Mouse (Mus musculus) neural tube, embryonic 13.5 days (tissue): ENCODE measurements around the gene Cops3. TPM values are rescaled to one million over a fixed set of nuclear protein-coding genes. Genes with fewer than 3 reads are reported as not detected.

ENCODE experiments used
- ATAC-seq: fragments of 200-750 bp; cut with Nextera tagmentation; 2 replicates; pipeline ENCODE4 v1.8.0; 2017; ENCODE audit warnings: low read depth, mild to moderate bottlenecking, moderate TSS enrichment, moderate library complexity
- H3K27ac ChIP-seq: fragments of 300-500 bp; sonication (generic); replicated peaks from 2 replicates; pipeline ENCODE4 v1.5.1; 2015; ENCODE audit warnings: moderate library complexity, mild to moderate bottlenecking, inconsistent platforms
- H3K27me3 ChIP-seq: fragments of 300-500 bp; sonication (generic); 2 replicates; pipeline ENCODE4 v1.6.1; 2015; ENCODE audit warnings: mild to moderate bottlenecking, inconsistent platforms
- H3K36me3 ChIP-seq: fragments of 300-500 bp; sonication (generic); 2 replicates; pipeline ENCODE4 v1.6.1; 2015; ENCODE audit warnings: mild to moderate bottlenecking, inconsistent platforms
- H3K4me1 ChIP-seq: fragments of 300-500 bp; sonication (generic); replicated peaks from 2 replicates; pipeline ENCODE4 v1.6.1; 2015; ENCODE audit warnings: inconsistent platforms
- H3K4me2 ChIP-seq: fragments of 300-500 bp; sonication (generic); 2 replicates; pipeline ENCODE4 v1.6.1; 2015; ENCODE audit warnings: inconsistent platforms, mild to moderate bottlenecking, moderate library complexity
- H3K4me3 ChIP-seq: fragments of 300-500 bp; sonication (generic); 2 replicates; pipeline ENCODE4 v1.5.1; 2015; ENCODE audit warnings: mild to moderate bottlenecking, inconsistent platforms
- H3K9ac ChIP-seq: fragments of 300-500 bp; sonication (generic); 2 replicates; pipeline ENCODE4 v1.6.1; 2015; ENCODE audit warnings: moderate library complexity, mild to moderate bottlenecking, inconsistent platforms
- H3K9me3 ChIP-seq: fragments of 300-500 bp; sonication (generic); 2 replicates; pipeline ENCODE4 v1.6.1; 2016; ENCODE audit warnings: inconsistent platforms
- WGBS: fragments of 180-500 bp; shearing (Covaris S2); methylation state at CpG from one replicate; pipeline ENCODE4 v1.1.7; 2015; 5-methylcytosine and 5-hydroxymethylcytosine counted together
- polyA plus RNA-seq: library from polyadenylated mRNA; unstranded; fragments of >200 nt; fragmentation: Nextera tagmentation; extraction: Ambion mirVana; gene quantifications from 2 replicates; pipeline ENCODE4 v1.2.1, GENCODE M21; 2015

The Cops3 gene
- polyA plus RNA-seq, 1 experiment from 2014 or later: 219 TPM

DNA sequence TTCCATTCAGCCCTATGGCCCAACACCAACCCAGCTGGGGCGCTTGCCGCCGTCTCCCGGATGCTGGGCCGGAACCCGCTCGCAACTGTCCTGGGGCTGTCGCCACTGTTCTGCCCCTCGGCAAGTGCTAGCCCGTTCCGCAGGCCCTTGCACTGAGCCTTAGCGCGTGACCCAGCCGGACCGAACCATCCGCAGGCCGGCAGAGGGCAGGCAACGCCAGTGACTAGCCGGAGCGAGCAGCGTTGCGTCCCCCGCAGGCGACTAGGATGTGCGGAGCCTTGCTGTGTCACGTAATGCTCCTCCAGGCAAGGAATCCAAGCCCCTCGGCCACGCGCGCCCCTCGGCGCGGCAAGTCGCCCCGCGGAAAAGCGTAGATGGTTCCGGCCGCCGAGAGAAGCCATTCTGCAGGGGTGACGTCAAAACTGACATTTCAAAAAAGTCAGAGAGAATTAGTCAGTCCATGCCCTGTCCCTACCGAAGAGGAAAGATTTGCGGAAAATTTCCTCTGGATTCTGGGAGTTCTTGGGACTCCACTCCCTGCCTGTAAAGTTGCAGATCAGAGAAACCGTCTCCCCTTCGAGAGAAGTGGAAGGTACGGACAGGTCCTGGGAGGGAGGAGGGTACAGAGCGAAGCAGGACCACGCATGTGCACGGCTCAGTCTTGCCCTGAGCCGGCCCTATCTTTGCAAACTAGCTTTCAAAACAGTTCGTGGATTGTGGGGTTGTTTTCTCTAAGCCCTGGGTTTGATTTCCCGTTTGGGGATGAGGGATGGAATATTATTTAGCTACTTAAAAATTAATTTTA lies 29.8 kb downstream of the Cops3 start, which contains the start of gene Flcn:
Gene Flcn (minus strand): TSS at position 347 of the 805 bp plus-strand sequence.
- H3K4me1 ChIP-seq: peaks cover 20% of the 10 kb centered on the region
- no peaks in the 10 kb centered on the region for H3K9me3 ChIP-seq
- H3K4me3 ChIP-seq: peak within 1 kb of the TSS; percentile 63
- peaks cover 30% of the 10 kb centered on the region for H3K36me3 ChIP-seq
- under 1% methylated on average over 52 of the region's 52 CpGs for WGBS
- H3K27me3 ChIP-seq: no peaks in the 10 kb centered on the region
- H3K4me2 ChIP-seq: peak within 1 kb of the TSS; percentile 84
- H3K9ac ChIP-seq: peak within 1 kb of the TSS; percentile 88
- H3K27ac ChIP-seq: peak within 1 kb of the TSS; percentile 98
- peak; percentile 98 for ATAC-seq

DNA sequence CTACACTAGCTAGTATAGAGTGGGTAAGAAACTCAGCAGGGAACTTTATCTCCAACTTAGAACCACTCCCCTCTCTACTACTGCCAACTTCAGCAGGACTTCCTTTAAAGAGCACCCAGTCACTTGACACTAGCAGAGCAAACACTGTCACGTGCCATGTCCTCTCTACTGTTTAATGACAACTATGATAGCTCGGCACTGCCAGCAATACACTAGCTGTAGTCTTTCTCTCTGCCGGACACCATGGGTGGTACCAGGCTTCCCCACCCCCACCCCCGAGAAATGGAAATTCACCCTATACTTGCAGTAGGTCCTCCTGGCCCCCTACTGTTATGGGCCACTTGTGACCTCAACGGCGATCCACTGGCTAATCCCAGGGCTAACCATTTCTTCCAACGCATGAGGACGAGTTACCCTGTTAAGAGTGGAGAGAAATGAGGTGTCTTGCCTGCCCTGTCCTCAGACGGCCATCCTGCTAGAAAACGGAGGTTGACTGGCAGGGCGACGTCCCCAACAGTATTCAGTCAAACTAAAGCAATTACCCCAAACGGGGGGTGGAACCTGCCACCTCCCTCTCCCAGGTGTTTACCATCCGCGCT lies 30.5 kb downstream of the Cops3 start:
- under 1% methylated on average over 15 of the region's 15 CpGs for WGBS
- Histone ChIP-seq H3K9me3 (no peaks in the 10 kb centered on the region), H3K27ac (peak overlapping the region; percentile 98), H3K36me3 (peaks cover 37% of the 10 kb centered on the region), H3K4me2 (peak overlapping the region; percentile 84), H3K4me1 (peaks cover 20% of the 10 kb centered on the region), H3K27me3 (no peaks in the 10 kb centered on the region), H3K9ac (peak overlapping the region; percentile 88), H3K4me3 (peak overlapping the region; percentile 63)
- peak; percentile 6 for ATAC-seq

DNA sequence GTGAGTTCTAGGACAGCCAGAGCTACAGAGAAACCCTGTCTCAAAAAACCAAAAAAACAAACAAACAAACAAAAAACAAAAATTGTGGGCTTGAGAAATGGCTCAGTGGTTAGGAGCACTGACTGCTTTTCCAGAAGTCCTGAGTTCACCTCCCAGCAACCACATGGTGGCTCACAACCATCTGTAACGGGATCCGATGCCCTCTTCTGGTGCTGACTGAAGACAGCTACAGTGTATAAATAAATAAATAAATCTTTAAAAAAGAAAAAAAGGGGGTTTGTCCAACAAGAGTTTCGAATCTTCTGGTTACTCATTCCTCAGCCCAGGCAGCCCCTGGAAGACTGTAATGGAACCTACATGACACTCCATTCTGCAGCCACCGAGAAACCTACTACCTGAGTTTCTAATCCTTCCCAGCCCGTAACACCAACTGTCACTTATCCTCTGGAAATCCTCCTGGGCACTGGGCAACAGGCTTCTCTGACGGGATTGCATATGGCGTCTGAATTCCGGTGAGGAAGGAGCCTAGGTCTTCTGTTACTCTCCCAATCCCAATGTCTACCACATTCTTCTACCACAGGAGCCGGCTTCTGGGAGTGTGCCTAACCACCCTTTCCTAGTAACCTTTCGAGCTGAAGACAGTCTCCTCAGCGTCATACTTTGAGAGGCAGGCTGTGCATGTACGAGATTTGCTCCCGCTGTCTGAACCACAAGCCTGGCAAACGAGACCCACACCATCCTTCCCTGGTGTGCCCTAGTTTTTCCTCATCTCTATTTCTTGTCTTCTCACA lies 31.3 kb downstream of the Cops3 start:
- WGBS: 71% methylated on average over 14 of the region's 14 CpGs
- peaks cover 45% of the 10 kb centered on the region for H3K36me3 ChIP-seq
- no peak for ATAC-seq
- peaks cover 20% of the 10 kb centered on the region for H3K4me1 ChIP-seq
- H3K27me3 ChIP-seq: no peaks in the 10 kb centered on the region
- H3K4me3 ChIP-seq: peak overlapping the region; percentile 63
- H3K4me2 ChIP-seq: peak overlapping the region; percentile 84
- H3K9ac ChIP-seq: peak overlapping the region; percentile 88
- H3K9me3 ChIP-seq: no peaks in the 10 kb centered on the region
- no peak overlapping the region for H3K27ac ChIP-seq

DNA sequence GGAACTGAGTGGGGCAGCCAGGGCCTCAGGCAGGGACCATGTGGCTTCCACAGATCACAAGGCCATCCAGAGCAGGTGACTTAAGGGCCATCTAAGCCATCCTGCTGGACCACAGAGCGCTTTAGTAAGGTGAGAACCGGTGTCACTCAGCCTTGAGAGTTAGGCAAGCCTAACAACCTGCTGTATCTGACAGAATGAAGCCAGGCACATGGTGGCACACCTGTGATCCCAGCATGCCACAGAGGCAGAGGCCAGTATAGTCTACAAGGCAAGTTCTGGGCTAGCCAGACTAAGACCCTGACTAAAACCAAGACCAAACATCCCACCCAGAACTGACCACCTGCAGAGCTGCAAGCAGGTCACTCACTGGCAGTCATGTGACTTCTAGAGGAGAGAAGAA lies 34.0 kb downstream of the Cops3 start:
- Histone ChIP-seq H3K9me3 (no peaks in the 10 kb centered on the region), H3K4me3 (no peak overlapping the region), H3K27ac (no peak overlapping the region), H3K27me3 (no peaks in the 10 kb centered on the region), H3K4me1 (peaks cover 17% of the 10 kb centered on the region), H3K9ac (no peak overlapping the region), H3K36me3 (peaks cover 72% of the 10 kb centered on the region), H3K4me2 (no peak overlapping the region)
- WGBS: 92% methylated on average over 2 of the region's 2 CpGs
- ATAC-seq: no peak

DNA sequence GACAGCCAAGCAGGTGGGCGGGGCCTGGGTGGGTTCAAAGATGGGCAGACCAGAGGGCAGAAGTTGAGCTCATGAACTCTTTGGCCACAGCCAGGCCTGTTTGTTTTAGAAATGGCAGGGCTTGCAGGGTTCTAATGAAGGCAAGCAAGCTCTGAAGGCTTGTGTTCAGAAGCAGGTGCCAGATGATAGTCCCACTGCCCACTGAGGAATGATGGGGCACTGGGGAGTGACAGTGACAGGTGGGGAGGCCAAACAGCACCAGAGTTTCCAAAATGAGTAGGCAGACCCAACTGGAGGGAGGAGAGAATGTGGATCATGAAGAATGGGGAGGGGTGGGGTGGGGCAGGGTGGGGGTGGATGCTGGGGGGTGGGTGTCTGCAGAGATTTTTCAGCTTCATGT lies 34.4 kb downstream of the Cops3 start:
- Histone ChIP-seq H3K4me2 (no peak overlapping the region), H3K4me1 (peaks cover 15% of the 10 kb centered on the region), H3K36me3 (peaks cover 76% of the 10 kb centered on the region), H3K9me3 (no peaks in the 10 kb centered on the region), H3K27ac (no peak overlapping the region), H3K4me3 (no peak overlapping the region), H3K27me3 (no peaks in the 10 kb centered on the region), H3K9ac (no peak overlapping the region)
- 93% methylated on average over 1 of the region's 1 CpGs for WGBS
- ATAC-seq: no peak

DNA sequence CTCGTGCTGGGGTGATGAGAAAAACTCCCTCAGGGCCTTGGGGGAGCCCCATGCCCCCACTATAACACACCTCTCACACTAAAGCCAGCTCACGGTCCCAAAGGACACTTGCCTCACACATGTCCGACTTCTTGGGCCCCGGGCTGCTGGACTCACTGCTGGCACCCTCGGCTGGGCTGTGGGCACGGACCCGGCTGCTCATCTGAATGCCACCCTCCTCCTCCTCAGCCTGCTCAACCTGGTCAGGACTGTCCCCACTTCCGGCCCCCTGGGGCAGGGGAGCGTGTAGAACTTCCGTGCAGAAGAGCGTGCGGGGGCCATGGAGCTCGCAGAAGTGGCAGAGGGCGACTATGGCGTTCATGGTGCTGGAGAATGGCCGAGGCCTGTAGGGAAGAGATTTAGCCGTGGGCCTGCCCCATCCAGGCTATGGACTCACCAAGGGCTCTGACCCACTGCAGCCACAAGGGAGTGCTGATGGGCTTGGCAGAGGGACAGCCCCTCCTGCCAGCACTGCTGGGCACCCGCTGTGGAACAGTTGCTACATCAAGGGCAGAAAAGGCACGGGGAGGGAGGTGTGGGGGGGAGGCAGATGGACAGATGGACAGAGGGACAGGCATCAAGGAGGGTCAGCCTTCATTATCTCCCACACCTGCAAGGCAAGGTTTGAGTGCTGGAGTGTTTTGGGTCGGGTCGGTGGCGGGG lies 35.1 kb downstream of the Cops3 start:
- Histone ChIP-seq H3K4me2 (no peak overlapping the region), H3K27ac (no peak overlapping the region), H3K9me3 (no peaks in the 10 kb centered on the region), H3K9ac (no peak overlapping the region), H3K4me3 (no peak overlapping the region), H3K36me3 (peaks cover 83% of the 10 kb centered on the region), H3K27me3 (no peaks in the 10 kb centered on the region), H3K4me1 (peaks cover 15% of the 10 kb centered on the region)
- no peak for ATAC-seq
- 96% methylated on average over 22 of the region's 22 CpGs for WGBS

DNA sequence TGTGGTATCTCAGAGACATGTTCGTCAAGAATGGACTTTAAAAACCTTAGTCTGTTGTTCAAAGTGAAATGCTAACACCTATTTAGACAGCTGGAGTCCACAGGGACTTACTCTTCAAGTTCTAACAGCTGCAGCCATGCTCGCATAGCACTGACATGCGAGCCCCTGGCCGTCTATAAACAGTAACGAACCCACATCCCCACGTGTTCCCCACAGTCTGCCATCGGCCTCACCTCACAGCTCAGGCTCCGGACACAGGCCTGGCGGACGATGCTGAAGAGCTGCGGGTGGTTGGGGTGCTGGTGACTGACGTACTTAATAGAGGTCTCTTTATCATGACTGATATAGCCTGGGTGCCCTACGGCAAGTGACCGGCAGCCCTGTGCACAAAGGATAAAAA lies 36.1 kb downstream of the Cops3 start:
- H3K27ac ChIP-seq: no peak overlapping the region
- no peak for ATAC-seq
- WGBS: 89% methylated on average over 14 of the region's 14 CpGs

DNA sequence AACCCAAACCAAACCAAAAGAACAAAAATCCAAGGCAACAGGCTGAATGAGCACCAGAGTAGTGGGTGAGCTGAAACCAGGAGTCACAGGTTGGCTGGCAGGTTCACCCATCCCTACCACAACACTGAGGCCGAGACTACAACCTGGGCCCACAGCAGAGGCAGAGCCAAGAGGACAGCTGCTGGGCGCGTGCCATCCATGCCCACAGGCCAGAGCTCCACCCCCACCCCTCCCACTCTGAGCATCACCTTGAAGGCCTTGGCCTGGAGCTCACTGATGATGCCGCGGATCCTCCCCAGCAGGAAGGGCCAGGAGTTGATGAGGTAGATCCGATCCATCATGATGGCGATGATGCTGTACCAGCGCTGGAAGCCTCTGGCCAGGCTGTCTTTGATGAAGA lies 37.8 kb downstream of the Cops3 start:
- H3K27me3 ChIP-seq: no peaks in the 10 kb centered on the region
- H3K4me1 ChIP-seq: no peaks in the 10 kb centered on the region
- peaks cover 98% of the 10 kb centered on the region for H3K36me3 ChIP-seq
- no peak for ATAC-seq
- WGBS: 97% methylated on average over 8 of the region's 8 CpGs
- H3K4me3 ChIP-seq: no peak overlapping the region
- no peaks in the 10 kb centered on the region for H3K9me3 ChIP-seq
- H3K9ac ChIP-seq: no peak overlapping the region
- no peak overlapping the region for H3K4me2 ChIP-seq
- no peak overlapping the region for H3K27ac ChIP-seq

More for the DNA sequence above, 36.1 kb downstream of the Cops3 start:
- H3K9me3 ChIP-seq: no peaks in the 10 kb centered on the region
- H3K4me1 ChIP-seq: peaks cover 7% of the 10 kb centered on the region
- H3K4me3 ChIP-seq: no peak overlapping the region
- H3K4me2 ChIP-seq: no peak overlapping the region
- H3K27me3 ChIP-seq: no peaks in the 10 kb centered on the region
- no peak overlapping the region for H3K9ac ChIP-seq
- peaks cover 93% of the 10 kb centered on the region for H3K36me3 ChIP-seq

DNA sequence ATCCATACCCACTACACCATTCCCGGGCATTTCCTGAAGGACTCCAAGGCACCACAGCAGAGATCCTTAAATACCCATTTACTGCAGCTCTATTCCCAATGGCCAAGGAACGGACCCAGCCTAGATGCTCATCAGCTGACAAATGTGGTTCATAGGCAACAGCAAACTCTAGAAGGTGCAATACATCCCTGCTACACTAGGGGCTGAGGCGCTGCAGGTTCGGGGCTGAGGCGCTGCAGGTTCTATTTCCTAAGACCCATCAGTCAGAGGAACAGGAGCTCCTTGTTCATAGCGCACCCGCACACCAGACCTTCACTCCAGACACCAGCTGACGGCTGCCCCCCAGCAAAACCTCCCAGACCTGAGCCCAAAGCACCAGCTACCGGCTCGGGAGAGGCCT lies 39.2 kb downstream of the Cops3 start:
- Histone ChIP-seq H3K4me1 (no peaks in the 10 kb centered on the region), H3K4me2 (no peak overlapping the region), H3K9ac (no peak overlapping the region), H3K27me3 (no peaks in the 10 kb centered on the region), H3K27ac (no peak overlapping the region), H3K36me3 (peaks cover 98% of the 10 kb centered on the region), H3K9me3 (no peaks in the 10 kb centered on the region), H3K4me3 (no peak overlapping the region)
- WGBS: 95% methylated on average over 10 of the region's 10 CpGs
- ATAC-seq: no peak

DNA sequence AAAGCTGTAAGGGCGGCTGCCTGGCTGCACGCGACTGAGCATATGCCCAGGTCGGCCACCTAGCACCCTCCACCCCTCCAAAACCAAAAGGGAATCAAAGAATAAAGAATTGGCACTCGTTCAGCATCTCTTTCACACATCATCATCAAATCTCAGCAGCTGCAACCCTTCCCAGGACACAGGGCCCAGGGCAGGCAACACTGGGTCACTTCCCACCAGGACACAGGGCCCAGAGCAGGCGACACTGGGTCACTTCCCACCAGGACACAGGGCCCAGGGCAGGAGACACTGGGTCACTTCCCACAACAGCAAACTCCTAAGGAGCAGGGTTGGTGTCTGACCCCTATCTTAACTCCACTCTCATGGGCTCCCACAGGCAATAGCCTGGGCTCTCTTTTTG lies 46.2 kb downstream of the Cops3 start:
- no peaks in the 10 kb centered on the region for H3K27me3 ChIP-seq
- H3K4me3 ChIP-seq: no peak overlapping the region
- no peaks in the 10 kb centered on the region for H3K4me1 ChIP-seq
- H3K36me3 ChIP-seq: peaks cover 72% of the 10 kb centered on the region
- no peak overlapping the region for H3K4me2 ChIP-seq
- WGBS: 96% methylated on average over 6 of the region's 6 CpGs
- no peak for ATAC-seq
- no peak overlapping the region for H3K9ac ChIP-seq
- no peak overlapping the region for H3K27ac ChIP-seq
- no peaks in the 10 kb centered on the region for H3K9me3 ChIP-seq

DNA sequence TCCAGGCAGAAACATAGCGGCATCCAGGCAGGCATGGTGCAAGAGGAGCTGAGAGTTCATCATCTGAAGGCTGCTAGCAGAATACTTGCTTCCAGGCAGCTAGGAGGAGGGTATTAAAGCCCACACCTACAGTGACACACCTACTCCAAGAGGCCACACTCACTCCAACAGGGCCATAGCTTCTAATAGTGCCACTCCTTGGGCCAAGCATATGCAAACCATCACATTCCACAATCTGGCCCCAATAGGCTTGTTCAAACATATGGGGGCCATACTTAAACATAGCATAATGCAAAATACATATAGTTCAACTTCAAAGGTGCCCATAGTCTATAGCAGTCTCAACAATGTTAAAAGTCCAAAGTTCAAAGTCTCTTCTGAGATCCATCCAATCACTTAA lies 50.3 kb downstream of the Cops3 start:
- no peak for ATAC-seq
- Histone ChIP-seq H3K36me3 (peaks cover 33% of the 10 kb centered on the region), H3K27me3 (peaks cover 14% of the 10 kb centered on the region; the same call in 1 of the 2 replicates), H3K9ac (no peak overlapping the region), H3K4me3 (no peak overlapping the region), H3K9me3 (no peaks in the 10 kb centered on the region), H3K4me1 (peaks cover 12% of the 10 kb centered on the region), H3K27ac (no peak overlapping the region), H3K4me2 (no peak overlapping the region)
- 97% methylated on average over 1 of the region's 1 CpGs for WGBS
